Mouse (Mus musculus) liver, adult 2 months (tissue): ENCODE results near the gene Yipf4. TPM values are rescaled to one million over a fixed set of nuclear protein-coding genes. Genes with fewer than 3 reads are reported as not detected.

Experiments used
- DNase-seq: peaks from one replicate; pipeline ENCODE4 v3.0.0-alpha.2; 2011; ENCODE audit warnings: low read depth, low spot score; ENCODE audit errors: extremely low read depth
- H3K27ac ChIP-seq: fragments of 200-500 bp; replicated peaks from 2 replicates; pipeline ENCODE4 v1.5.1; 2012; ENCODE audit warnings: low read depth, mild to moderate bottlenecking, control low read depth, inconsistent platforms, low read length; ENCODE audit not compliant: insufficient read depth
- H3K27me3 ChIP-seq: fragments of 200-500 bp; 2 replicates; pipeline ENCODE4 v1.6.1; 2012; ENCODE audit warnings: mild to moderate bottlenecking, moderate library complexity, low read length, inconsistent platforms; ENCODE audit not compliant: control insufficient read depth, insufficient read depth
- H3K36me3 ChIP-seq: fragments of 200-500 bp; 2 replicates; pipeline ENCODE4 v1.6.1; 2012; ENCODE audit warnings: low read length, inconsistent platforms; ENCODE audit not compliant: control insufficient read depth, insufficient read depth
- H3K4me1 ChIP-seq: fragments of 200-500 bp; 2 replicates; pipeline ENCODE4 v1.6.1; 2011; ENCODE audit warnings: low read length; ENCODE audit not compliant: control insufficient read depth, insufficient read depth
- H3K4me3 ChIP-seq: fragments of 200-500 bp; 2 replicates; pipeline ENCODE4 v1.5.1; 2011; ENCODE audit warnings: low read depth, mild to moderate bottlenecking, control low read depth, low read length, moderate library complexity; ENCODE audit not compliant: insufficient read depth
- H3K79me2 ChIP-seq: fragments of 200-500 bp; 2 replicates; pipeline ENCODE4 v1.6.1; 2012; ENCODE audit warnings: inconsistent platforms, mild to moderate bottlenecking, low read length, moderate library complexity; ENCODE audit not compliant: control insufficient read depth, insufficient read depth
- H3K9ac ChIP-seq: fragments of 200-500 bp; 2 replicates; pipeline ENCODE4 v1.6.1; 2012; ENCODE audit warnings: low read depth, mild to moderate bottlenecking, control low read depth, inconsistent platforms, low read length
- CTCF ChIP-seq: fragments of 200-500 bp; IDR thresholded peaks from 2 replicates; pipeline ENCODE4 v1.5.1; 2011; ENCODE audit warnings: low read depth, low read length, control low read depth
- POLR2A ChIP-seq: fragments of 200-500 bp; IDR thresholded peaks from 2 replicates; pipeline ENCODE4 v1.6.1; 2011; ENCODE audit warnings: low read length, control low read depth; ENCODE audit not compliant: insufficient read depth; ENCODE audit errors: extremely low read depth
- WGBS: fragments of 180-500 bp; shearing (Covaris S2); methylation state at CpG from one replicate; pipeline ENCODE4 v1.1.7; 2018; 5-methylcytosine and 5-hydroxymethylcytosine counted together
- polyA plus RNA-seq: library from polyadenylated mRNA; depleted of rRNA; stranded (reverse); fragments of >200 nt; gene quantifications from 2 replicates; pipeline ENCODE4 v1.2.3, GENCODE M21; 2012; rRNA removed
- total RNA-seq: library from RNA; depleted of rRNA; stranded (reverse); fragments of >200 nt; gene quantifications from 2 replicates; pipeline ENCODE4 v1.2.3, GENCODE M21; 2014; rRNA removed

Yipf4 gene
- total and polyA plus RNA-seq, 2 experiments = 27.4 to 30.3 TPM

- Histone ChIP-seq H3K79me2 (peaks cover 28% of the 10 kb centered on the region), H3K4me3 (no peak overlapping the region), H3K27ac (no peak overlapping the region), H3K36me3 (peaks cover 20% of the 10 kb centered on the region), H3K4me1 (peaks cover 9% of the 10 kb centered on the region; the same call in 1 of the 2 replicates), H3K27me3 (no peaks in the 10 kb centered on the region), H3K9ac (no peak overlapping the region)
- DNase-seq = no peak
- no peak for TF ChIP-seq POLR2A
- TF ChIP-seq CTCF = no peak
- WGBS = 86% methylated on average over 2 of the region's 2 CpGs
Observed at GRCm38 (mm10) chr17:74543615-74544014, 54.3 kb downstream of the Yipf4 start.

Other genes starting within 250 kb of the Yipf4 start
- 31.8 and 36.6 TPM in 2 replicates for gene Memo1, start 194.0 kb upstream of the Yipf4 start, total RNA-seq
- 34.5 and 36.0 TPM in 2 replicates for gene Memo1, start 194.0 kb upstream of the Yipf4 start, polyA plus RNA-seq
- gene Dpy30, start 165.5 kb upstream of the Yipf4 start, total RNA-seq = 22.1 and 29.2 TPM in 2 replicates
- 30.4 and 34.7 TPM in 2 replicates for gene Dpy30, start 165.5 kb upstream of the Yipf4 start, polyA plus RNA-seq
- 15.0 and 16.8 TPM in 2 replicates for gene Spast, start 150.5 kb upstream of the Yipf4 start, total RNA-seq
- gene Spast, start 150.5 kb upstream of the Yipf4 start, polyA plus RNA-seq = 5.6 and 6.1 TPM in 2 replicates
- gene Slc30a6, start 93.9 kb upstream of the Yipf4 start, total RNA-seq = 22.7 and 23.6 TPM in 2 replicates
- gene Slc30a6, start 93.9 kb upstream of the Yipf4 start, polyA plus RNA-seq = 13.5 and 14.4 TPM in 2 replicates
- 0.37 and 0.40 TPM in 2 replicates for gene Nlrc4, start 30.4 kb upstream of the Yipf4 start, total RNA-seq
- gene Nlrc4, start 30.4 kb upstream of the Yipf4 start, polyA plus RNA-seq = 0.04 TPM in 1 of 2 replicates, not detected in the other
- gene Birc6, start 38.8 kb downstream of the Yipf4 start, total RNA-seq = 107 and 115 TPM in 2 replicates
- gene Birc6, start 38.8 kb downstream of the Yipf4 start, polyA plus RNA-seq = 32.8 and 33.2 TPM in 2 replicates
- 11.9 and 12.4 TPM in 2 replicates for gene Ttc27, start 228.2 kb downstream of the Yipf4 start, total RNA-seq
- gene Ttc27, start 228.2 kb downstream of the Yipf4 start, polyA plus RNA-seq = 2.8 and 2.9 TPM in 2 replicates